Mouse (Mus musculus) colon, adult 2 months (tissue): ENCODE measurements around the gene Kynu. TPM values are rescaled to one million over a fixed set of nuclear protein-coding genes. Genes with fewer than 3 reads are reported as not detected.

ENCODE experiments used
- polyA plus RNA-seq: library from polyadenylated mRNA; depleted of rRNA; stranded (reverse); fragments of >200 nt; gene quantifications from 2 replicates; pipeline ENCODE4 v1.2.3, GENCODE M21; 2012; rRNA removed

Kynu gene
- polyA plus RNA-seq = 0.06 and 0.28 TPM in 2 replicates

GRCm38 (mm10) chr2:43555062-43555888 is at the start of gene Kynu:
Kynu (plus strand) TSS chr2:43555329.

Other genes starting within 250 kb of the Kynu start
- gene Arhgap15, start 193.5 kb downstream of the Kynu start, polyA plus RNA-seq = 0.14 and 0.26 TPM in 2 replicates